Mouse (Mus musculus) testis, adult 2 months (tissue): Measurements from ENCODE around the gene Acox3.

Experiments used
- CTCF ChIP-seq: fragments of 200-500 bp; IDR thresholded peaks from 2 replicates; pipeline ENCODE4 v1.5.1; 2012; ENCODE audit warnings: low read depth, mild to moderate bottlenecking, inconsistent platforms, low read length, moderate library complexity; ENCODE audit not compliant: control insufficient read depth, insufficient read depth, insufficient replicate concordance
- POLR2A ChIP-seq: fragments of 200-500 bp; IDR thresholded peaks from 2 replicates; pipeline ENCODE4 v1.6.1; 2012; ENCODE audit warnings: low read depth, mild to moderate bottlenecking, inconsistent platforms, low read length, moderate library complexity; ENCODE audit not compliant: control insufficient read depth

DNA sequence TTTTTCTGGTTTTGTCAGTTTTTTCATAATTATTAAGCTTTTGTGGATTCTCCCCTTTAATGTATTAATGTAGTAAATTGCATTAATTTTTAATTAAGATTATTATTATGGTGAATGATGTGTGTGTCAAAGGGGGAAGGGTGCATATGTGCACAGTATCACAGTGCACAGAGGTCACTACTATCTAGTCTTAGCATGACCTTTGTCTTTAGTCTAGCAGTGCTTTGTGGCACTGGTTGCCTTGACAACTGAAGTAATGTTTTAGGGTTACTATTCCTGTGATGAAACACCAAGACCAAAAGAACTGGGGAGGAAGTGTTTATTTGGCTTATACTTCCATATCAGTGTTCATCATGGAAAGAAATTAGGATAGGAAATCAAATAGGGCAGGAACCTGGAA, 36.7 kb upstream of the Acox3 start:
- TF ChIP-seq POLR2A (no peak), CTCF (no peak)
